Mouse (Mus musculus) embryonic facial prominence, embryonic 11.5 days (tissue): ENCODE measurements around the gene Zfp827. TPM values are rescaled to one million over a fixed set of nuclear protein-coding genes. Genes with fewer than 3 reads are reported as not detected.

Experiments
- ATAC-seq: fragments of 200-750 bp; cut with Nextera tagmentation; replicated peaks from 2 replicates; pipeline ENCODE4 v1.8.0; 2017; ENCODE audit warnings: low read depth; ENCODE audit not compliant: insufficient number of reproducible peaks, low FRiP score, low TSS enrichment
- DNase-seq: peaks from one replicate; pipeline ENCODE4 v3.0.0-alpha.2; 2015; ENCODE audit warnings: low spot score
- H3K27ac ChIP-seq: fragments of 300-500 bp; sonication (generic); replicated peaks from 2 replicates; pipeline ENCODE4 v1.5.1; 2014; ENCODE audit warnings: mild to moderate bottlenecking, low read depth, low read length, control low read depth
- H3K27me3 ChIP-seq: fragments of 300-500 bp; sonication (generic); 2 replicates; pipeline ENCODE4 v1.6.1; 2014; ENCODE audit warnings: mild to moderate bottlenecking, low read length, moderate library complexity, mixed read lengths; ENCODE audit not compliant: control insufficient read depth, insufficient read depth
- H3K36me3 ChIP-seq: fragments of 300-500 bp; sonication (generic); replicated peaks from 2 replicates; pipeline ENCODE4 v1.6.1; 2014; ENCODE audit warnings: low read depth, mild to moderate bottlenecking, low read length, moderate library complexity, mixed read lengths; ENCODE audit not compliant: control insufficient read depth, insufficient read depth
- H3K4me1 ChIP-seq: fragments of 300-500 bp; sonication (generic); 2 replicates; pipeline ENCODE4 v1.6.1; 2014; ENCODE audit warnings: low read length, mixed read lengths; ENCODE audit not compliant: control insufficient read depth, insufficient read depth
- H3K4me2 ChIP-seq: fragments of 300-500 bp; sonication (generic); 2 replicates; pipeline ENCODE4 v1.6.1; 2014; ENCODE audit warnings: low read depth, mild to moderate bottlenecking, control low read depth, low read length, moderate library complexity
- H3K4me3 ChIP-seq: fragments of 300-500 bp; sonication (generic); 2 replicates; pipeline ENCODE4 v1.5.1; 2014; ENCODE audit warnings: low read depth, low read length, control low read depth
- H3K9ac ChIP-seq: fragments of 300-500 bp; sonication (generic); replicated peaks from 2 replicates; pipeline ENCODE4 v1.6.1; 2014; ENCODE audit warnings: mild to moderate bottlenecking, control low read depth, low read length
- H3K9me3 ChIP-seq: fragments of 300-500 bp; sonication (generic); replicated peaks from 2 replicates; pipeline ENCODE4 v1.6.1; 2016; ENCODE audit warnings: mild to moderate bottlenecking, low read length, inconsistent platforms, mixed read lengths; ENCODE audit not compliant: control insufficient read depth
- whole genome bisulfite sequencing: fragments of 180-500 bp; shearing (Covaris S2); extraction: QIAGEN DNeasy Blood & Tissue Kit; methylation state at CpG from one replicate; pipeline ENCODE4 v1.1.7; 2014; 5-methylcytosine and 5-hydroxymethylcytosine counted together
- polyA plus RNA-seq: library from polyadenylated mRNA; unstranded; fragments of >200 nt; fragmentation: Nextera tagmentation; extraction: Ambion mirVana; gene quantifications from 2 replicates; pipeline ENCODE4 v1.2.1, GENCODE M21; 2014

Gene Zfp827
- polyA plus RNA-seq, 1 experiment from 2014 or later = 11.0 TPM

DNA sequence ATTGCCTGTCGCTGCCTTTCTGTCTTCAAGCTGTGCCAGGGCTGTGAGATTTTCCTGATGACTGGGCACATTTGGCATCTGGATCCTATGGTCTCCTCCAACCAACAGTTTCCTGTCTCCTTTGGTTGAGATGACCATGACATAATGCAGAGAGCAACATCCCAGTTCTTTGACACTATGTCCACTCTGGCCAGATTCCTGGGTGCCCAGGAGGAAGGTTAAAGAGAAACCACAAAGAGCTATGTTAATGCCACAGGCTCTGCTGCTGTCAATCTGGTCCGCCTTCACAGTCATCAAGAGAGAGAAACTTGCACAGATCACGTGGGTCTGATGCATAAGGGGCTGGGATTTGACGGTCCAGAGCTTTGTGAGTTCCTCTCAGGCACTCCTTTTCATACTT is 18.4 kb downstream of the Zfp827 start:
- Histone ChIP-seq H3K9me3 (no peaks in the 10 kb centered on the region), H3K4me3 (no peak overlapping the region), H3K36me3 (no peaks in the 10 kb centered on the region), H3K9ac (no peak overlapping the region), H3K27ac (no peak overlapping the region), H3K27me3 (no peaks in the 10 kb centered on the region), H3K4me2 (no peak overlapping the region), H3K4me1 (no peaks in the 10 kb centered on the region)
- WGBS = 75% methylated on average over 4 of the region's 4 CpGs
- DNase-seq (no peak), ATAC-seq (no peak)

DNA sequence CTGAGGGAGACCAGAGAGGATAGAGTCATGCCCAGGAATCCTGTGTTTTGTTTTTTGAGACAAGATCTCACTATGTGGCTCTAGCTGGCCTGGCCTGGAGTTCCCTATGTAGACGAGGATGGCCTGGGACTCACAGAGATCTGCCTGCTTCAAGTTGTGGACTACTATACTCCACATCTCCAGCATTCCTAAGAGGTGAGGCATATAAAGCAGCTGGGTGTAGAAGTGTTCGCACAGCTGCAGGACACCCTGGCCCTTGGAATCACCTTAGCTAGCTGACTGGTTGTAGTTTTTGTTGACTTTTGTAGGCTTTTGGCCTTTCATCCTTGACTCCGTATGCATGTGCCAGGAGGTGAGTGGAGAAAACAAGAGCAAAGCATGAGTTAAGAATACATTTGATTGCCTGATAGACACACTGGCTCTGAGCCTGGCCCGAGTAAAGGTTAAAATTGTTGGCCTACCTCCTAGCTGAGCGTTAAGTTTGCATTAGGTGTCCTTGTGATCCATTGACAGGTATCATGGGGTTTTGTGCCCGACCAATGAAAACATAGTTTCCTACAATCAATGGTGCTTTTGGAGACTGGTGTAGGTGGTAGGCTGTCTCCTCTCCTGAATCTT is 20.3 kb downstream of the Zfp827 start:
- Histone ChIP-seq H3K9me3 (no peaks in the 10 kb centered on the region), H3K9ac (no peak overlapping the region), H3K27ac (no peak overlapping the region), H3K36me3 (no peaks in the 10 kb centered on the region), H3K4me3 (no peak overlapping the region), H3K4me2 (no peak overlapping the region), H3K27me3 (no peaks in the 10 kb centered on the region), H3K4me1 (no peaks in the 10 kb centered on the region)
- ATAC-seq = no peak
- DNase-seq = no peak
- WGBS = 87% methylated on average over 6 of the region's 6 CpGs

DNA sequence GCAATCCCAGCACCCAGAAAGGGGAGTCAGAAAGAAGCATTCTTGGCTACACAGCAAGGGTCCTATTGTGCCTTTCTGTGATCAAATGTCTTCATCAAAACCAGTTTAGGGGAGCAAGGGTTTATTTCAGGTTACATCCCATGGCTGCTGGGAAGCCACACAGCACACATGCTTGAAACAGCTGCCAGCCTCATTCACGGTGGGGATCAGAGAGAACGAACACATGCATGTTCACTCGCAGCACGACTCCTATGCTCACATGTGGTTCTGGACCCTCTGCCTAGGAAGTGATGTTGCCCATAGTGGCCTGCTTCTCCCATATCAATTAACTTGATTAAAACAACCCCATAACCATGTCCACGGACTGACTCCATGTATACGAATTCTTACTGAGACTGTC is 26.0 kb downstream of the Zfp827 start:
- H3K36me3 ChIP-seq = no peaks in the 10 kb centered on the region
- peaks cover 2% of the 10 kb centered on the region; the same call in 1 of the 2 replicates for H3K4me1 ChIP-seq
- H3K27ac ChIP-seq = no peak overlapping the region
- WGBS = 92% methylated on average over 6 of the region's 6 CpGs
- no peak overlapping the region for H3K4me3 ChIP-seq
- no peak for ATAC-seq
- H3K4me2 ChIP-seq = no peak overlapping the region
- H3K9me3 ChIP-seq = no peaks in the 10 kb centered on the region
- no peak overlapping the region for H3K9ac ChIP-seq
- no peak for DNase-seq
- H3K27me3 ChIP-seq = no peaks in the 10 kb centered on the region

DNA sequence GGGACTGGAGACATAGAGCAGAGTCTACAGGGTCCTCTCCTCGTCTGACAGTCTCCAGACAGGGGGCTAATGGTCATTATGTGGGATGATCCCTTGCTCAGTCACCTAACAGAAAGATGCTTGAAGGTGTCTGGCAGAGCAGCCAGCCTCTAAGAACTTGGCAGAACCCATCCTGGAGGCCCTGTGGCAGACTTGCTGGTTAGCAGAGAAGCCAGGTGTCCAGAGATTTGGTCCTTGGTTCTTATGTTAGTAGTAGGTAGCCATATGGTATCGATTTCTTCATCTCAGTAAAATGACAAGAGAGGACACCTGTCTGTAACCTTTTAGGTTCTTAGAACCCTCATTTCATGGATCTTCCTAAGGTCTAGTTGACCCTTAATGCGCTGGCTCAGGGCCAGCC is 28.9 kb downstream of the Zfp827 start:
- no peak overlapping the region for H3K4me2 ChIP-seq
- H3K9me3 ChIP-seq = no peaks in the 10 kb centered on the region
- no peak for ATAC-seq
- no peaks in the 10 kb centered on the region for H3K27me3 ChIP-seq
- H3K9ac ChIP-seq = no peak overlapping the region
- DNase-seq = no peak
- H3K27ac ChIP-seq = no peak overlapping the region
- no peaks in the 10 kb centered on the region; the same call in none of the 2 replicates for H3K36me3 ChIP-seq
- no peak overlapping the region for H3K4me3 ChIP-seq
- 85% methylated on average over 3 of the region's 3 CpGs for WGBS
- peaks cover 2% of the 10 kb centered on the region; the same call in 1 of the 2 replicates for H3K4me1 ChIP-seq

DNA sequence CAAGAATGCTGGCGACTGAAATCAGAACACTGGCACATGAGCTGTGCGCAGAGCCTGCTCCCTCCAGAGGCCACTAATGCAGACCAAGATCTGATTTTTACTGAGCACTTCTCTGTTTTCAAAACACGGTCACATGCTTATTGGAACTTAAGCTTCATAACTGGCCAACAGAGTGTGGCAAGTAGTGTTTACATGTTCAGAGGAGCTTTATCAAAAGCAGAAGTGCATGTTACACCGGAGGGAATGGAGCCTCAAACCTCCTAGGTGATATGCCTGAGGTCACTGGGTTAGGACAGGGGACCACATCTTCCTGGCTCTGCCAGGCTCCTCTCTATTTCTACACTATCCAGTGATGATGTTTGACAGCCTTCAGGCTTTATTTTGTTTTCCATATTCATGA is 31.1 kb downstream of the Zfp827 start:
- ATAC-seq = no peak
- 60% methylated on average over 4 of the region's 4 CpGs for WGBS
- Histone ChIP-seq H3K9me3 (no peaks in the 10 kb centered on the region), H3K27ac (no peak overlapping the region), H3K36me3 (no peaks in the 10 kb centered on the region; the same call in none of the 2 replicates), H3K4me3 (no peak overlapping the region), H3K9ac (no peak overlapping the region), H3K27me3 (no peaks in the 10 kb centered on the region), H3K4me1 (peaks cover 2% of the 10 kb centered on the region; the same call in 1 of the 2 replicates), H3K4me2 (no peak overlapping the region)
- DNase-seq = peak; percentile 40

DNA sequence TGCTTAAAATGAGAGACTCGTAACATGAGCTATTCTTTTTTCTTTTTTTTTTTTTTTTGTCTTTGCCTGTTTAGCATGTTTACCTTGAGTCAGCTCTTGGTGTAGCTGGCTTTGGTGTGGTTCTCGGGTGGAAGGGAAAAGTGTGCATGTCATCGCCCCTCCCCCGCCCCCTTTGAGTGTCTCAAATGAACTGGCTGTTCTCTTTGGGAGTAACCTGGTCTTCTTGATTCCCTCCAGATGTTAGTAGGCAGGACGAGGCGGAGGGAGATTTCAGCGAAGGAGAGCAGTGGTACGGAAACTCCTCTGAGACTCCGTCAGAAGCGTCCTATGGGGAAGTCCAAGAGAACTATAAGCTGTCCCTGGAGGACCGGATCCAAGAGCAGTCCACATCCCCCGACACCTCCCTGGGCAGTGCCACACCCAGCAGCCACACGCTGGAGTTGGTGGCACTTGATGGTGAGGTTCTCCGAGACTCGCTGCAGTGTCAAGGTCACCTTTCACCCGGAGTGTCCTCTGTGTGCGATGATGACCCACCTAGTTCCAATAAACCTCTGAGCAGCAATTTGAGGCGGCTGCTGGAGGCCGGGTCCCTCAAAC is 31.9 kb downstream of the Zfp827 start:
- no peak overlapping the region for H3K9ac ChIP-seq
- peak; percentile 81 for DNase-seq
- H3K4me3 ChIP-seq = no peak overlapping the region
- H3K27ac ChIP-seq = no peak overlapping the region
- 52% methylated on average over 19 of the region's 19 CpGs for WGBS
- peak overlapping the region; percentile 21; the same call in 1 of the 2 replicates for H3K4me2 ChIP-seq
- H3K9me3 ChIP-seq = no peaks in the 10 kb centered on the region
- no peaks in the 10 kb centered on the region; the same call in none of the 2 replicates for H3K36me3 ChIP-seq
- H3K4me1 ChIP-seq = peaks cover 2% of the 10 kb centered on the region; the same call in 1 of the 2 replicates
- no peaks in the 10 kb centered on the region for H3K27me3 ChIP-seq
- peak; percentile 55 for ATAC-seq

DNA sequence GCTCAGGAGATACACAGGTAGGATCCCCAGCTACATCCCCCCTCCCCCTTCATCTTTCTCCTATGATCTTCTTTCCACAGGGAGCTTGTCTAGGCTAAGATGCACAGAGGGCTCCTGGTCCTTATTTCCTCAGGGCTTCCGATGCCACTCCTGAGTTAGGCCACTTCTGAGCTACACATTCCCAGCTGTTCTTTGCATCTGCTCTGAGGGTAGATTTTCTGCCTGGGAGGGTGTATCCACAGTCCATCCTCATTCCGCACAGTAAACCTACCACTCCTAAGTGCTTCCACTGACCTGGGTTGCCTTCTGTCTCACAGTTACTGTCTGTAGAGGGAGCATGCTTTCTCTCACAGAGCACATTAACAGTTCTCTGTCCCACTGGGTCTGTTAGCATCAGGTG is 37.7 kb downstream of the Zfp827 start:
- DNase-seq (no peak), ATAC-seq (no peak)
- H3K27ac ChIP-seq = no peak overlapping the region
- H3K27me3 ChIP-seq = no peaks in the 10 kb centered on the region
- H3K4me1 ChIP-seq = no peaks in the 10 kb centered on the region
- no peak overlapping the region for H3K9ac ChIP-seq
- no peak overlapping the region for H3K4me3 ChIP-seq
- H3K36me3 ChIP-seq = no peaks in the 10 kb centered on the region; the same call in none of the 2 replicates
- H3K9me3 ChIP-seq = no peaks in the 10 kb centered on the region
- WGBS = 85% methylated on average over 2 of the region's 2 CpGs
- no peak overlapping the region for H3K4me2 ChIP-seq

DNA sequence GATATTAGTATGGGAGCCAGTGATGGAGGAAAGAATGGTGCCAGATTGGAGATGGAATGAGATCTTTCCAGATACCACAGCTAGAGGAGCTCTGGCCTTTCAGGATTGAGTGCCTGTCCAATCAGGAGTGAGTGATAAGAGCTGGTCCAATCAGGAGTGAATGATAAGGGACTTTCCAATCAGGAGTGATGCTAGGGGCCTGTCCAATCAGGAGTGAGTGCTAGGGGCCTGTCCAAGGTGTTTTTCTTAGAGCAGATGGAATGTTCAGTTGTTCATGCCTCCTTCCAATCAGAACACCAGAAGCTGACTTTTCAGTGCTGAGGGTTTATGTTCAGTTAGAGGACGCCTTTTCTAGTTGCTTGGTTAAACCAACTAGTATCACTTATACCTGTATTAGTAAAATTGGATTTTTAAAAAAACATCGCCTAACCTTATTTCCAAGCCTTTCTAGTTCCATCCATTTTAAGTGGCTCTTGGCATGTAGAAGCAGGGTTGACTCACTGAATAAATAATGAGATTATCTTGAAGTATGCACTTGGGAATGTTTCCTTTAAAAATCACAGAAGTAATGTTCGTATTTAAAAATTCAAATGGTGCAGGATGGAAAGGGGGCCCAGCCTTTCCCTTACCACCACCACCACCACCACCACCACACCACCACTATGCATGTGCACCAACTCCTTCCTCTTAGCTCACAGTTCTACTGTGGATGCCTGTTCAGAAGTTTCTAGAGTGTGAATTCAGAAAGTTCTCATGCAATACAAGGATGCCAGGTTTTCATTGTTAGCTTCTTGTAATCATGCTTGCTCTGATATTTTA is 39.8 kb downstream of the Zfp827 start:
- no peak for DNase-seq
- 87% methylated on average over 3 of the region's 3 CpGs for WGBS
- Histone ChIP-seq H3K9ac (no peak overlapping the region), H3K36me3 (no peaks in the 10 kb centered on the region; the same call in 1 of the 2 replicates), H3K4me2 (no peak overlapping the region), H3K27ac (no peak overlapping the region), H3K4me1 (no peaks in the 10 kb centered on the region), H3K27me3 (no peaks in the 10 kb centered on the region), H3K9me3 (no peaks in the 10 kb centered on the region), H3K4me3 (no peak overlapping the region)
- ATAC-seq = no peak
